Mouse (Mus musculus): ENCODE results near the gene Trim11. TPM values are rescaled to one million over a fixed set of nuclear protein-coding genes. Genes with fewer than 3 reads are reported as not detected.

Gene Trim11
- total RNA-seq, 2 experiments from 2014 or later, result 24.7 to 28.6 TPM

GRCm38 (mm10) chr11:58955143-58955867 lies 22.6 kb upstream of the Trim11 start:
- no peak for DNase-seq (ENCODE audit: low spot score in 2 of 2)

DNA sequence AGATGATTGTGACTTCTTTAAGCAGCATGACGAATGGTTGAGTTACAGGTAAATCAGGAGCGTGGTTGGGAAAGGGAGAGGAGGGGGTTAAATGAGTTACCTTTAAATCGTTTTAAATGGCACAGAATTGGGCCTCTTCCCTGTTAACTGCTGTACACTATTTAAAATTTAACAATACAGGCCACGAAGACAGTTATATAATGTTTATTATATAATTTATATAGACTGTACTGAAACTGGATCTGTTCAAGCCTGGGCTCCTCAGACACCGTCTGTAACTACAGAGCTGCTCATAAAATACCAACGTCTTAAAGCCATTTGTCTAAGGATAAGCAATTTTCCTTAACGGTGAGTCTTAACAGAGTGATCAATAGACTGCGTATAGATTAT lies 22.0 kb upstream of the Trim11 start:
- no peak for DNase-seq (ENCODE audit: low spot score in 2 of 2)

GRCm38 (mm10) chr11:58957226-58957914 lies 20.5 kb upstream of the Trim11 start:
- no peak for DNase-seq (ENCODE audit: low spot score in 2 of 2)

GRCm38 (mm10) chr11:58958536-58958935 lies 19.4 kb upstream of the Trim11 start:
- DNase-seq (ENCODE audit: low spot score in 2 of 2), result no peak

DNA sequence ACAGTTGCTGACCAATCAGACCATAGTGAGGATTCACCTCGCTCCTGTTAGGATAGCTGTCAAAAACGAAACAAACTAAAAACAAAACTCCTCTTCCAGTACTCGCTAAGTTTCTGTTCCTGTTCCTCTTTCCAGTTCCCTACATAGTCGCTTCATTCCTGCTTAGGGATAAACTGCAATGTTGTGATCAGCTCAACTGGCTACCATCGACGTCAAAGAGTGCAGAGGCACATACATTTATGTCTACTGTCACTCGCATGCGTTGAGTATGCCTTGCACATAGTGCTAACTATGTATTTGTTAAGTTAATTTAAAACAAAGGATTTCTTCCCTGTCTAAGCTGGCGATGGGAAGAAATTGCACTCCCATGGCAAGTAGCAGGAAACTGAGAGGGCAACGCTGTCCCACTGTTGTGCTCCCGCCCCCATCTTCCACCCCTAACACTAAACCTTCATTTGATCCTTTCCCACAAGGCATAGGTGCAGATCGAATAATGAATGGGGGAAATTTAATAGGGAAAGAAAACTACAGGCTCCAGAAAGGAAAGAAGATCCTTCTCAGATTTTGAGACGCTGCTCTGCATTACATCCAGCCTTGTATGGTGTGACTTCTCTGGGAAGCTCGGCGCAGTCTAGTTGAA lies 18.6 kb upstream of the Trim11 start:
- DNase-seq (ENCODE audit: low spot score in 2 of 2), result no peak

DNA sequence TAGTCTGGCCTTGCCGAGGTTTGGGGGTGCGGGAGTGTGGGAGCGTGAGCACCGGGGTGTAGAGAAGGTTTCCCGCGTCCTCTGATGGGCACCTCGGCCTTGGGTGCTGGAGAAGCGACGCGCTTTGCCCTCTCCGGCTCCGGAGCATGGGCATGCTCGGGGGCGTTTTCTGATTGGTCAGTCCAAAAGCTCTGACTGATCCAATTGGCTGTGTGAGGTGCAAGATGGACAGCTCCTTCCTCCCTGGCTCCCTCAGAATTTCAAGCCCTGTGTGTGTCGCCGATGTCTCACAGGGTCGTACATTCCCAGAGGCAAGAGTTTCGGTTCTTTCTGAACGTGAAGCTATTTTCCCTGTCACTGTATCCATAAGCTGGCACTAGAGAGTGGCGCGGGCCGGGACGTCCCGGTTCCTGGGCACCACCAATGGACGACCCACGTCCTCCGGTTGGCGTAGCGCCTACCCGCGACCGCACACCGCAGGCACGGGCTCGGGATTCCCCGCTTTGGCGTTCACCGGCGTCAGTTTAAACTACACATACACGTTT lies 17.9 kb upstream of the Trim11 start:
- peak; percentile 74 to 78 for DNase-seq (ENCODE audit: low spot score in 2 of 2)

DNA sequence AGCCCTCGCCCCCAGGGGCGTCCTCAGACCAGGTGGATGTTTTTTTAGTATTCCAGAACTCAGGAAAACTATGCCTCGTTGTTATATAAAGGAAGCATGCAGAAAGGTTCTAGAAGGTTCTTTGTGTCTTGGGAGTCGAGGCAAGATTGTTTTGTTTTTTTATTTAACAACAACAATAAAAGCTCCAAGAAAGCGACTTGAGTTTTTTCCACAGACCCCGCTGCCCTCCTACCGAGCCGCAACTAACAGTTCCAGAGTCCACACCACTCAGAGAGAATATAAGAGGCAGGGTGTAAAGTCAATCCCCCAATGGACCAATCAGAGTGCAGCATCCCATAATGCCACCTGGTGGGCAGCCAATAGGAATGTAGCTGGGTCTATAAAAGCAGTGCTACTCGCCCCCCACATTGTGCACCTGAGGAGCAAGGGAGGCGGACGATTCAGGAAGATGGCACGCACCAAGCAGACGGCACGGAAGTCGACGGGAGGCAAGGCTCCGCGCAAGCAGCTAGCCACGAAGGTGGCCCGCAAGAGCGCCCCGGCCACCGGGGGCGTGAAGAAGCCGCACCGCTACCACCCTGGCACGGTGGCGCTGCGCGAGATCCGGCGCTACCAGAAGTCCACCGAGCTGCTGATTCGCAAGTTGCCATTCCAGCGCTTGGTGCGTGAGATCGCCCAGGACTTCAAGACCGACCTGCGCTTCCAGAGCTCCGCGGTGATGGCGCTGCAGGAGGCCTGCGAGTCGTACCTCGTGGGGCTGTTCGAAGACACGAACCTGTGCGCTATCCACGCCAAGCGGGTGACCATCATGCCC lies 16.3 kb upstream of the Trim11 start:
- DNase-seq (ENCODE audit: low spot score in 2 of 2), result peak in 1 of 2 experiments; percentile 36

DNA sequence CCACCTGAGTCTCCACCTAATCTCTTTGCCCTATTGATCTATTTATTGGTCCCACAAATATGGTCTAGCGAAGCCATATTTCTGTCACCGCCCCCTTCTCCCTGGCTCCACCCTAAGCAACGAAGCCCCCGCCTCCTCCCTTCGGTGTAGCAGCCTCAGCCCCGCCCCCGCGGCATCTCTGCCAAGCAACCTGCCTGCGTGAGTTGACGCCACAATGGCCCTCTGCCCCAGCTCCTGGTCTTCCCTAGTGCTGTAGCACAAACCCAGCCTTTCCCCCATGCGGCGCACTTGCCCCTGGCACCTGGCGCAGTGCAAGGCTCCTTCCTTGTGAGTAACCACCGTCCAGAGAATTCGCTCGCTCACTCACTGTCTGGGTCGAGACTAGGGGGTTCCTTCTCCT lies 14.3 kb upstream of the Trim11 start:
- peak in 1 of 2 experiments; percentile 48 for DNase-seq (ENCODE audit: low spot score in 2 of 2)

GRCm38 (mm10) chr11:58964216-58964615 lies 13.7 kb upstream of the Trim11 start:
- DNase-seq (ENCODE audit: low spot score in 2 of 2), result no peak

DNA sequence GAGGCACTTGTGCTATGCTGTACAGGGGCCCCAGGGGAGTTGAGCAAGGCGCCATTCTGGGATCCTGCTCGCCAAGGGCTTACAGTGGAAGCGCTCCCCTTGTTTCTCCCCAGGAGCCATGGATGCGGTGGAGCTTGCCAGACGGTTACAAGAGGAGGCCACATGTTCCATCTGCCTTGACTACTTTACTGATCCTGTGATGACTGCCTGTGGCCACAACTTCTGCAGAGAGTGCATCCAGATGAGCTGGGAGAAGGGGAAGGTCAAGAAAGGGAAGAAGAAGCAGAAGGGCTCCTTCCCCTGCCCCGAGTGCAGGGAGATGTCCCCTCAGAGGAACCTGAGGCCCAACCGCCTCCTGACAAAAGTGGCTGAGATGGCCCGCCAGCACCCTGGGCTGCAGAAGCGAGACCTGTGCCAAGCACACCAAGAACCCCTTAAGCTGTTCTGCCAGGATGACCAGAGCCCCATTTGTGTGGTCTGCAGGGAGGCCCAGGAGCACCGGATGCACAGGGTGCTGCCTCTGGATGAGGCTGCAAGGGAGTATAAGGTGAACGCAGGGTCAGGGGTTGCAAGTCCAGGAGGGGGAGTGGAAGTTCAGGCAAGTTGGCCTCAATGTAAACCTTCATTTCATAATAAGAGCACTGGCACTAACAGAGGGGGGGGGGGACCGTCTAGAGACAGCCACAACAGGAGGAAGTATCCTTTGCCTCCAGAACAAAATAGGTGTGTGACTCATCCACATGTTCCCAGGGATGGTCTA lies 12.7 kb upstream of the Trim11 start:
- DNase-seq (ENCODE audit: low spot score in 2 of 2), result no peak

GRCm38 (mm10) chr11:58967346-58967745 lies 10.5 kb upstream of the Trim11 start:
- DNase-seq (ENCODE audit: low spot score in 2 of 2), result no peak

- no peak for DNase-seq (ENCODE audit: low spot score in 2 of 2)
These were observed 9.3 kb upstream of the Trim11 start for GRCm38 (mm10) chr11:58968551-58968950.

DNA sequence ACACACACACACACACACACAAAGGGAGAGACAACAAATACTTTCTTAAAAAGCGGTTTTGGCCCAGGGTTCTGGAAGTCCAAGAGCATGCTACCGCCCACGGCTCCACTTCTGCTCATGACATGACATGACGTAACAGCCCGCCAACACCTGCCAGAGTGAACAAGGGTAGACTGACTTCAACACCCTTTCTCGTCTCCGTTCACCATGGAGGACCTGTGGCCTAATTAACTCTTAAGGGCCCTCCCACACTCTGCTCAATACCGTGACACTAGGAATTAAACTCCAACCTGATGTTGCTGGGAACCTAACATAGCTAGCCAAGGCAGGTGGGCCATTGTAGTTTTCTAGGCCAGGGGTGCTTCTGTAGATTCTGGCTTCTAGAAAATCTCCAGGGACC lies 8.9 kb upstream of the Trim11 start:
- DNase-seq (ENCODE audit: low spot score in 2 of 2), result no peak

DNA sequence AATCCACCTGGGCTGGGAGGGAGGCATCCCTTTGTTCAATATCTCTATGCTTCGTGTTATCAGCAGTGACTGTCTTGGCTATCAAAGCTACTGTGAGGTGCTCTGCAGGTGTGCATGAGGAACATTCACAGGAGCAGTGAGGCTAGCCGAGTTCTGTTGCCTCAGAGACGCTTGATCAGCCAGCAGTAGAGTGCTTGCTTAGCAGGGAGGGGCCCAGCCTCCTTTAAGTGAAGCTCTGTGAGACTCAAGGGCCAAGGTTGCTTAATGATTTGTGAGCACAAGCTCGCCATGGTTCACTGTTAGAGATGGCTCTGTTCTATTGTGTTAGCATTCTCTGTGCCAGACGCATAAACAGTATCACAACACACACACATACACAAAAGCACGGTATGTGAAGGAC lies 8.2 kb upstream of the Trim11 start:
- no peak for DNase-seq (ENCODE audit: low spot score in 2 of 2)

DNA sequence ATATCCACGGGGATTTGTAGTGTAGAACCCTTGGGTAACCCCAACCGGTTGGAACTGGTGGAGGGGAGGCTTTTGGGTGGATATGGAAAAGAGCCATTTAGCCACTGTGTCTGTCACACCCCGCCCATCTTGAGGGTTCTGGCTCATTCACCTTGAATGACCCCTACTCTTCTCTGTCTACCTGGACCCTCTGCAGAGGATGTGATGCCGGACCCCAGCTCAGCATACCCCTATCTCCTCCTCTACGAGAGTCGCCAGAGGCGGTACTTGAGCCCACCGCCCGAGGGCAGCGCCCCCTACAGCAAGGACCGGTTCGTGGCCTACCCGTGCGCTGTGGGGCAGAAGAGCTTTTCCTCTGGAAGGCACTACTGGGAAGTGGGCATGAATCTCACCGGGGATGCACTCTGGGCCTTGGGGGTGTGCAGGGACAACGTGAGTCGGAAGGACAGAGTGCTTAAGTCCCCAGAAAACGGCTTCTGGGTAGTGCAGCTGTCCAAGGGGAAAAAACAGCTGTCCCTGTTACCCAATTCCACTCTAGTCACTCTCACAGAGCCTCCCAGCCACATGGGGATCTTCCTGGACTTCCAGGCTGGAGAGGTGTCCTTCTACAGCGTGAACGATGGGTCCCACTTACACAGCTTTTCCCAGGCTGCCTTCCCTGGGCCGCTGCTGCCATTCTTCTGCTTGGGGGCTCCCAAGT lies 6.9 kb upstream of the Trim11 start:
- DNase-seq (ENCODE audit: low spot score in 2 of 2), result no peak

DNA sequence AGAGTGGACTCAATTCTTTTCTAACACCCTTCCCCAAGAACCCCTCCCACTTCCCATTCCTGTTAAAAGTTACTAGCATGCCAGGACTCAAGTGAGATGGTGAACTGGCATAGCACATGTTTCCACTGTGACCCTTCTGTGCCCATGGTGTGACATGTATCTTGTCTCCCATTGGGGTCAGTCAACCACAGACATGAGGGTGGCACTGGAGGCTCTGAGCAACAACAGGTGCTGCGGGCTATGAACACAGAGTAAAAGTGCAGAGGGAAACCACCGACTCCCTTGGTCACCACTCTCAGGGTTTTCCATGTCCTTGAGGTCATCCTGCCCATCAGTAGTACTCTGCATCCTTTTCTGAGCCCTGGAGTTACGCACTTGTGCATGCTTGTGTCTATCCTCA lies 6.1 kb upstream of the Trim11 start:
- no peak for DNase-seq (ENCODE audit: low spot score in 2 of 2)

DNA sequence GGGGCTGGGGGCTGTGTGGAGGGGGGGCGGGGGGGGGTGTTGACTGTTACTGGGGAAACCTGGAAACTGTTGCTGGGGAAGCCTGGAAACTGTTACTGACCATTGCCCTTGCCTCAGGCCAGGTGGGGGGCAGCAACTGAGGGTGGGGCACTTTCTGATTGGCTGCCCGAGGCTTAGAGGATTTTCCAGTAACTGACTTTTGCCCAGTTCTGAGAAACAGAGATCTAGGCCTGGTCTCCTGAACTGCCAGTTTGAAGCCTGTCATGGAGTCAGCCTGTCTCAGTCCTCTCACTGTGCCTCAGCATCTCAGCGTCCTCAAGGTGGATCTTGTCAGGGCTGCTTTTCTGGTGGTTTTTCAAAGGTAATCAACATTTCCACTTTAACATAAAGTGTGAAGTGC lies 3.5 kb upstream of the Trim11 start:
- no peak for DNase-seq (ENCODE audit: low spot score in 2 of 2)

DNA sequence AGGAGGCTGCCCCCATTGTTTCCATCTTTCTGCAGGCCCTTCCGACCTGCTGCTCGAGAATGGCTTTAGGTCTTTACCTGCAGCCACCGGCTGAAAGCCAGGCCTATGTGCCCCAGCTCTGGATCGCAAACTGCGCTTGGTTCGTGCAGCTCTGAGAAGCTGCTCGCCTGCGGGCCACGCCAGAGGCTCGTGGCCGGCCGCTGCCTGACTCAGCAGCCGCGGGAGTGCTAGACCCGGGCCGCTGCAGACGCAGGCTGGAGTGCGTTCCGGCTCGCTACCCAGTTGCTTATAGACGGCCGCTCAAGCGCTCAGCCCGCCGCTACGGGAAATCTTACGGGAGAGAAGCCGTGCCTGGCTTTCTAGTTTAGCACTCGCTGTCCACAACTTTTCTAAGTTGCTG lies 743 bp upstream of the Trim11 start:
- DNase-seq (ENCODE audit: low spot score in 2 of 2), result no peak

GRCm38 (mm10) chr11:58977607-58978026 lies 276 bp upstream of the Trim11 start:
- no peak for DNase-seq (ENCODE audit: low spot score in 2 of 2)

DNA sequence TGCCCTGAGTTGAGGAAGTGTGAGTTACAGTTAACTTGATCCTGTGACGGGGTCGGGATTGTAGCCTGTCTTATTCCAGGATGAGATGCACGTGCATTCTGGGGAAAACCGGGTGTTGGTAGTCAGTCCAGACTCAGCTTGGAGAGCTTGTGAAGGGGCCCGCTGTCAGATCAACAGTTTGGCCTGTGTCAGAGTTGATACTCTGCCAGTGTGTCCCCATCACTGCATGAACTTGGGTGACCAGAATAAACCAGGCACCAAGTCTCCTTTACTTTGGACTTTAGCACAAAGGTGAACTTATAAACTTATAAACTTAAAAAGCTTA lies 775 bp downstream of the Trim11 start:
- DNase-seq (ENCODE audit: low spot score in 2 of 2), result no peak

Data from layer of hippocampus, postnatal 10 days (tissue).